Mouse (Mus musculus) right cerebral cortex, postnatal 36 days (tissue): ENCODE results near the gene Stk32b.
A peak's percentile ranks its signal among the peaks of the same experiment; 100 is the strongest.

Experiments
- DNase-seq, 2 experiments: peaks; one replicate each; pipeline ENCODE4 v3.0.0; 2022; ENCODE audit warnings: low spot score in 2 of 2, mixed read lengths in 1 of 2

Gene Stk32b

GRCm38 (mm10) chr5:37664962-37665361, 52.0 kb downstream of the Stk32b start:
- DNase-seq, result no peak

- DNase-seq, result no peak
These were observed 57.8 kb downstream of the Stk32b start for GRCm38 (mm10) chr5:37659177-37659576.

DNA sequence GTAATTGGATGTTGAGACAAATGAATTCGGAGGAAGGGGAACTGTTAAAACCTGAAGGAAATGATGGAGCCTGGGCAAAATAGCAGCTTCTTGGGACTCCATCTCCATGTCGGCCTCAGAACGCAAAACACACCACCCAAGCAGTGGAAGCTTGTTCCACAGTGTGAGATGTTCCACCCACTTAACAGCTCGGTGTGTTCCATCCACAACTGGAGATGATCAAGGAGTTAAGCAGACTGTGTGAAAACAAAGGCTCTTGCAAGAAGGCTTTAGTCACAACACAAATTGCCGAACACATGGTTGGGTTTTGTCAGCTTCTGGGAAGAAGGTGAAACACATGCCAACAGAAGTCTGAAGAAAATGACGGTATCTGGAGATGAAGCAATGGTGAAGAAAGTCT, 59.2 kb downstream of the Stk32b start:
- peak; percentile 21 to 49 for DNase-seq

GRCm38 (mm10) chr5:37655208-37655607, 61.8 kb downstream of the Stk32b start:
- no peak for DNase-seq

DNA sequence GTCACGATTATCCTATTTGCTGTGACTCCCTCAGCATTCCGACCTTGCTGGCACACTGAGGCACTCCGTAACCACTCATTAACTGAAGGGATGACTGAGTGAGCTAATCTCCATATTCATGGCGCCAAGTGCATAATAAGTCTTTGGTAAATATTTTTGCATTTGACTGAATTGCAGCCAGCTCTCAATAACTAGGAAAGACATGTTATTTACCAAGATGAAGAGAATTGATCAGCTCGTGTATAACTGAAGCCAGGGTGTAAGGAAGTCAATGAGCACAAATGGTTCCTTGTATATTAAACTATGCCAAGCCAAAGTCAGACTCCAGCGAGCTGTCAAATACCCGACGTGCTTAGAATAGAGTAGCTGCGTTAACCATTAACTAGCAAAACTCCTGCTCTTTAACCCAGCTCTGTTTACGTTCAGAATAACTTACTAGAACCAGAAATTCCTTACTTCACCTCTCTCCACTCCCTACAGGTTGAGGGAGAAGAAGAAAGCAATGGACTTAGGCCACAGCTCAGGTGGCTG, 66.2 kb downstream of the Stk32b start:
- DNase-seq, result no peak

- no peak for DNase-seq
These were observed 66.8 kb downstream of the Stk32b start for GRCm38 (mm10) chr5:37650089-37650601.

DNA sequence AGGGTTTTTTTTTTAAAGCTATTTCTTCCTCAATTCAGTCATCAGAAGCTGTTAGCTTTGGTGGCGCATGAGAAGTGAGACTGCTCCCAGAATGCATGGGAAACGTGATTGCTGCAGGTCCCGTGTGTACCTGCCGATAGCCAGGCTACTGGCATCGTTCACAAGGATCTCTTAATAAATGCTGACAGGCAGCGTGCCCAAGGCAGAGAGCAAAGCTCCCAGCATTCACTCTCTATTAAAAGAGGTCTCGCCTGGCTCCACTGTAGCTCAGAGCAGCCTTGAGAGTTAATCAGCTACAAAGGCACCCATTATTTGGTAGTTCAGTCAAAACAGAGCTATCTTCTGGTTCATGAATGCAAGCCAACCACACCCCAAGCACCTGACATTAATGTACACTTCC, 72.9 kb downstream of the Stk32b start:
- DNase-seq, result no peak

- DNase-seq, result no peak
These were observed 74.5 kb downstream of the Stk32b start for GRCm38 (mm10) chr5:37642486-37642885.

DNA sequence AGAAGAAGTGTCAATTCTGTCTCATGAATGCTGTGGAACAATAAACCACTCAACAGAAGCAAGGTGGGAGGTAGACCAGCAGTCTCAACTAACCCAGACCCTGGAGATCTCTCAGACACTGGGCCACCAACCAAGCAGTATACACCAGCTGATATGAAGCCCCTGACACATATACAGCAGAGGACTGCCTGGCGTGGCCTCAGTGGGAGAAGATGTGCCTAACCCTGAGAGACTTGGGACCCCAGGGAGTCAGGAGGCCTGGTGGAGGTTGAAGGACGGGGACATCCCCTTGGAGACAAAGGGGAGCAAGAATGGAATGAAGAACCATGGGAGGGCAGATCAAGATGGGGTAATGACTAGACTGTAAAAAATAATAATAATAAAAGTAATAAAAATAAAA, 82.2 kb downstream of the Stk32b start:
- DNase-seq, result no peak

GRCm38 (mm10) chr5:37627437-37628163, 89.4 kb downstream of the Stk32b start:
- no peak for DNase-seq

GRCm38 (mm10) chr5:37611874-37612273, 105.1 kb downstream of the Stk32b start:
- DNase-seq, result no peak

DNA sequence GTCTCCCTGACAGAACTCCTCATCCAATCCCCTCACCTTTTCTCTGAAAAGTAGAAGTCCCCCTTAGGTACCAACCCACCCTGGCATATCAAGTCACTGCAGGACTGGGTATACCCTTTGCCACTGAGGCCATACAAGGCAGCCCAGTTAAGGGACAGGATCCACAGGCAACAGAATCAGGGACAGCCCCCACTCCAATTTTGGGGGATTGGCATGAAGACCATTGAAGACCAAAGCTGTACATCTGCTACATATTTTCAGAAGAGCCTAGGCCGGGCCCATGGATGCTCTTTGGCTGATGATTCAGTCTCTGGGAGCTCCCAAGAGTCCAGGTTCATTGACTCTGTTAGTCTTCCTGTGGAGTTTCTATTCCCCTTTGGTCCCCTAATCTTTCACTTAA, 117.4 kb downstream of the Stk32b start:
- no peak for DNase-seq

DNA sequence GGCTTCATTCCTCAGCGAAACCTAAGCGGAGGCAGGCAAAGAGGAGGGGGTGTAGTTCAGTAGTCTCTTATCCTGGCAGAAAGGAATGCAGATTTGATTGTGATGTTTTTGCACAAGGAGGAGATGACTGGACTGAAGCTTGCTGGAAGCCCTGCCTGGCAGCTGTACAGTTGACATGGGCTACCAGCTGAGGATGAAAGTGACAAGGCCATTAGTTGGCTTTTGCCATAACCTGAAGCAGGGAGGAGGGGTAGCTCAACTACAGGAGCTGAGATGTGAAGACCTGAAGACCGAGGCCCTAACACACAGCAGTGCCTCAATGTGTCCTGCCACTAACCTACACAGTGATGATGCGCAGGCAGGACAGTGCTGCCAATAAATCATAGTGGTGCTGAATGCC, 118.7 kb downstream of the Stk32b start:
- DNase-seq, result no peak

- DNase-seq, result no peak
These were observed 124.6 kb downstream of the Stk32b start for GRCm38 (mm10) chr5:37592411-37592810.

GRCm38 (mm10) chr5:37587861-37588260, 129.1 kb downstream of the Stk32b start:
- no peak for DNase-seq

GRCm38 (mm10) chr5:37586071-37586470, 130.9 kb downstream of the Stk32b start:
- DNase-seq, result no peak

GRCm38 (mm10) chr5:37575427-37575826, 141.5 kb downstream of the Stk32b start:
- no peak for DNase-seq

DNA sequence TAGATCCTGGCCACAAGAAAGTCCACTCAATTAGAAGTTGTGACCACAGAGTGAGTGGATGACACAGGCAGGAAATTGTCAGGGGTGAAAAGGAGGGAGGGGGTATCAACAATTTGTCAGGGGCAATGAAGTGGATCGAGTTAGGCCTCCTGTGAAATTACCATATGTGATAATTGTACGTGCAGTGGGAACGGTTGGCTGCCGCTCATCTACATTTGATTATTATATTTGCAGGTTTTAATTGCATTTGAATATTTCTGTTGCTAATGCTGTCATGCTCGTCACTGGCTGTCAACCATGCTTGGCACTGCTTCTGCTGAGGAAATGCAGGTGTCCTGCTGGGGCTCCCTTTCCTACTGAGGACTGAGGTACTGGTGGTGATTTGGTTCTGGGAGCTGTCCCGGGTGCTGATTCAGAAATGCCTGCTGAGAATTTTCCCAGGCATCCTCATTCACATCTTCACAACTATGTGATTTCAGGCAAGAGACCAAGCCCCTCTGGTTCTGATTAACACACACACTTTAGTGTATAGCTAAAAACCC, 159.6 kb downstream of the Stk32b start:
- DNase-seq, result no peak

DNA sequence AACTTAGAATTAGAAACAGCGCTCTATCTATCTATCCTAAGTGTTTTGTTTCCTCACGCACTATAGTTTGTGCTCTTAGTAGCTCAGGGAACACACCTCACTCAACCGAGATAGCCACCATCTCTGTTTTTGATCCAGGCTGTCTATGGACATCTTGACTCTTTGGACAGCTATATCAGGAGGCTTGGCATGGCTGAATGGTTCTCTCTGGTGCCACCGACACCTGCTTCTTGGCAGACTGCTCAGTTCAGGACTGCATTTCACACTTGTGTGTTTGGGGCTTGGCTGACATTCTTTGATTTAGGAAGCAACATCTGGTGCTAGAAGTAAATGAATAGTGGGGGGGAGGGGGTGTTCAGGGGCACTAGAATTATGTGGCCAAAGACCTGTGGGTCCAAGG, 162.7 kb downstream of the Stk32b start:
- no peak for DNase-seq

- no peak for DNase-seq
These were observed 165.3 kb downstream of the Stk32b start for GRCm38 (mm10) chr5:37551649-37552048.

GRCm38 (mm10) chr5:37535726-37536293, 181.2 kb downstream of the Stk32b start:
- no peak for DNase-seq

GRCm38 (mm10) chr5:37535227-37535626, 181.7 kb downstream of the Stk32b start:
- DNase-seq, result no peak

- no peak for DNase-seq
These were observed 191.6 kb downstream of the Stk32b start for GRCm38 (mm10) chr5:37525363-37525762.
